Mouse (Mus musculus): ENCODE measurements around the gene Tle4.

The Tle4 gene

DNA sequence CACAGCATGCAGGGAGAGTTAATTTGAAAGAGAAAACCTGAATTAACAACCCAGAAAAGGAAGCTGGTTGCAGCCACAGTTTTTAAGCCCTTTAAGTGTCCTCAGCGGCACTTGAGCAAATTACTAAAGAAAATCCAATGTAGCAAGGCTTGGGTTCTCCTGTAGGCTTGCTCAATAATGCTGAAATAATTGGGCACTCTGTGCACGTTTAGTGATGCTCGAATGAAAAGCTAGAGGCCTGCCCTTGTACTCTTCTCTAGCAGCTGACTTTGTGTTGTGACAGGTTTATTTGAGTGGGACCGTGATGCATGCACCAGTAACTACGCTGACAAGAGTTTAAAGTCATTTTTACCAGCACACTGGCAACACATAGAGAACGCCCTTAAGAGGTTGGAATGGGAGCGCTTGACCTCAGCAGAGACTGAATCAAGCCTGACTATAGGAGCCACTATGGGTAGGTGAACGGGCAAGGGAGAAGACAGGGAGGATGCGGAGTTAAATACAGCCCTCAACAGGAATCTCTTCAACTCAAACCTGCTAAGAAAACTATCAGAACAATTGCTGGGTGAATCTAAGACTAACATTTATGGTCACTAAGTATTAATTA is 79.3 kb downstream of the Tle4 start:
- DNase-seq, result peak; percentile 23

DNA sequence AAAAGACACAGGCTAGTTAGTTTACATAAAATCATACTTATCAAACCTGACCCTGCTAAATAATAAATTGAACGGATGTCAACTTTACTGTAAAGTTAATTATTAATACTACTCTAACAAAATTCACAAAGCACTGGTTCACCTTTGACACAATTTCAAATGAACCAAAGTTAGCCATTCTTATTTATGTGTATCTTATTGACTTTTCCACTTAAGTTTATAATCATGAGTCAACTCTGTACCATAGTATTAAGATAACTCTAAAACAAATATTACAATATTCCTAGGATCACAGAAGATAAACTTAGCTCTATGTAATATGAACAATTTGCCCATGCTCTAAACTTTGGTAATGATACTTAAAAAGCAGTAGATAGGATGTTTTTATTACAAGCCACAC is 81.4 kb downstream of the Tle4 start:
- no peak for DNase-seq

DNA sequence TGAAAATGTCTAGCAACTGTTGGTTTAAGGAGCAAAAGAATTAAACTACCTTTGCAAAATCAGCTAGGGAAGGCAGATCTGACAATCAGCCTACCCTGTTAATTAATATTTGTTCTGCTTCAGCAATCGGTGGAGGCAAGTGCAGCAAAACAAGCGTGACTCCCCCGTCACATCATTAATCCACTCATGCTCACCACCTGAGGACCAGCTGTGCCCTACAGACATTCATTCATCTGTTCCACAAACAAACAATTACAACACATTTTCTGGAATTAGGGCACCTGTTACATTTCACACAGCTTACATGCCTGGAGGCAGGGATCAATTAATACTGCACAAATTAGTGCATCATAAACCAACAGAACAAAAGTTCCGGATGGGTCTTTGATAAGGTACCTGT is 89.0 kb downstream of the Tle4 start:
- no peak for DNase-seq

DNA sequence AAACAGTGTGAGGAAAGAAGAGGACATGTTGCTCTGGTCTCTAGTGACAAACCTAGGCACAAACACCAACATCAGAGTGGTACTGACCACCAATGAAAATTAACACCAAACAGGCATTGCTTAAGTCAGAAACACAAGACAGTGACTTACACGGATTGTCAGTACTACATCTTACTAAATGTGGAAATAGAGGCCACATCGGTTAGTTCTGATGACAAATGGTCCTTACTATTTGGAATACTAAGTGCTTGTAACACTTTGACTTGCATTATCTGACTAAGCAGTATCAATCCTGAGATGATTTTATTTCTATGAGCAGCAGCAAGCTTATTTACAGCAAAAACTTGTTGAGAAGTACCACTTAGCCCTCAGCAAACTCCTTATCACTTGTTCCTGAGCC is 89.9 kb downstream of the Tle4 start:
- no peak for DNase-seq

DNA sequence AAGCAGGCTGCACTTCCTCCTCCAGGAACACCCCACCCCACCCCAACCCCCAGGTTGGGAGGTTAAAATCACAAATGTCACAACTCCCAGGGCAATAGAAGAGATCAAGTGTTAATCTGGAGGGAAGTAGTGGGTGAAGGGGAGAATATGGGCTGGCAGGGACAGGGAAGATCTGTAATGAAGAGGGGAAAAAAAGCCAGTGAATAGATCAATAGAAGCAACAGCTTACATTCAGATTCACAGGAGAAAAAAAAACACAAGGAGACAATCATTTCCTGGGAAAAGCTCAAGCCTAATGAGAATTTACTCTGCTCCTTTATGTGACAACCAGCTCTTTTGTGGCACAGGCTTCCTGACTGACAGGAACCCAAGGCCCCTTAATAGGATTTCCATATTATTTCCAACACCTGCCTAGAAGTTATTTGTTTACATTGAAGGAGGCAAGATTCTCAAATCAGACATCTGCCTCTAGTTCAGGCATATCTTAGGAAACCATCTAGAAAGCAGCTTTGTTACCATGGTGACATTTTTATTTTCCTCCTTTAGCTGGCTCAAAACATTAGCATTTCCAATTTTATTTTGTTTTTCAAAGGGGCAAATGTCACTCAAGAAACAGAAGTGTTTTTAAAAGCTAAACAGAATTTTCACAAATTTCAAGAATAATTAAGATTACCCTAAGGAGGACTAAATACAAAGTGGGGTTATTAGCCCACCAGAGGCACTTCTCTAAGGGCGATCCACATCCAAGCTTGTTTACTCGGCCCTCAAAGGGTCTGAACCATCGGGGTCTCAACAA is 90.8 kb downstream of the Tle4 start:
- DNase-seq, result peak; percentile 44

DNA sequence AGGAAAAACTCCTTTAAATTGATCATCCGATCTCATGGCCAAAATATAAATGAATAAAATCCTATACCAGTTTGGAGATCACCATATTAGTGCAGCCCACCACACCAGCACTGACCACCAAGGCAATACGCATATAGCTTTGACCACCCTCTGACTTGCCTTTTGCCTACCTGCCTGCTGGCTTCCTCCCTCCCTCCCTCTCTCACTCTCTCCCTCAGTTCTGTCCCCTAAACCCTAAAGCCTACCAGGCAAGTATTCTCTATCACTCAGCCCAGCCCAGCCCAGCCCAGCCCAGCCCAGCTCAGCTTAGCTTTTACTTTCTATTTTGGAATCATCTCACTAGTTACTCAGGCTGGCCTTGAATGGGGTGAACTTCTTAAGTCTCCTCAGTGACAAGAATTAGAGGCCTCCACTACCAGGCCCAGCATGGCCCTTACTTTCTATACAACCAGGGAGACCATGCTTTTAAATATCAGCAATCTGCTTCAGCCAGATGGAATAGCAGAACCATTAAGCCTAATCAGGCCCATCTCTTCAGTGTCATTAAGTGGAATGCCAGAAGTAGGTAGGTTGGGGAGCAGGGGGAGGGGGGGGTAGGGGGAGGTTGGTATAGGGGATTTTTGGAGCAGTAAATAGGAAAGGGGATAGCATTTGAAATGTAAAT is 91.8 kb downstream of the Tle4 start:
- no peak for DNase-seq

DNA sequence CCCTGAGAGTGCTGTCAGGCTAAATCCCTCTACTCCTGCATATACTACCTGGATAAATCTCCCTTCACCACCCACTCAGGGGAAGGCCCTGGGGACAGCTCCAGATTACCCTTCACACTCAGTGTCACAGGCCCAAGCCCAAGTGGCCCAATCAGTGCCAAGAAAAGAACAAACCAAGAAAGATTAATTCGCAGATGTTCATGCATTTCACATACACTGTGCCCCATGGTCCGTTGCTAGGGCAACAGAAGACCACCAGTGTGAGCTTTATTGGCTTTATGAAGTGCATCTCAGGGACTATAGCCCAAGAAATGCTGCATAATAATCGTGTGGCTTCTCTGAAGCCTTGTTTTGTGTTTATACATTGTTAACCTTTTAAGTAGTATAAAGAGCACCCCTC is 92.5 kb downstream of the Tle4 start:
- peak; percentile 27 for DNase-seq

DNA sequence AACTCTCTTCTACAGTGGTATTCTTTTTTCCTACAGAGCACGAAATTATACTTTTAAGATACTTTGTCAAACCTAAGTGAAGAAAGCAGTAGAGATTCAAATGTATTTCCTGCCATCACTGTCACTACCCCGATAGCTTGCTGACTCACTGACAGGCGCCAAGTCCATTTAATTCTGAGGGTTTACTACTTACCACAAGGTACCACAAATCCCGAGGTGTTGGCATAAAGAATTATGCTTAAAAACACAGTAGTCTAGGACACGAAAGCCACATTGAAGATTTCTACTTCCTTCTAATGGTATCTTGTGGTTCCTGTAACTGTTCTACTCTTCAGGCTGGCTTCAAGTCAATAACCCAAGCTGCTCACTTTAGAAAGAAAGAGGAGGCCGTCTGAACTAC is 94.0 kb downstream of the Tle4 start:
- no peak for DNase-seq

DNA sequence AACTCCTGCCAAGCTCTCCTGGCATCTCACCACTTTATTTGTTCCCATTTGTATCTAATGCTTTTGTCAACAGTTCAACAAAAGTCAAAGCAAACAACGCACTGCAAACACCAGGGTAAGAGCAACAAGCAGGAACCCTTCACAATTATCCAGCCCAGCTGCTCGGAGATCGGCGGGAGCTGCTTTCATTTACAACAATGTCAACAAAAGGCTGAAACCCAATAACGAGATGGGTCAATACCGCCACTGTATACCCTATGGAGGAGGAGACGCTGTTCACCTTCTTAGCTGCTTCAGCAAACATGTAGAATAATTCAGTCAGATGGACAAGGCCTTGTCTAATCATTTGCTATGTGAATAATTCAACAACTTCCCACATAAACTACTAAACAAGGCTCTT is 95.6 kb downstream of the Tle4 start:
- no peak for DNase-seq

DNA sequence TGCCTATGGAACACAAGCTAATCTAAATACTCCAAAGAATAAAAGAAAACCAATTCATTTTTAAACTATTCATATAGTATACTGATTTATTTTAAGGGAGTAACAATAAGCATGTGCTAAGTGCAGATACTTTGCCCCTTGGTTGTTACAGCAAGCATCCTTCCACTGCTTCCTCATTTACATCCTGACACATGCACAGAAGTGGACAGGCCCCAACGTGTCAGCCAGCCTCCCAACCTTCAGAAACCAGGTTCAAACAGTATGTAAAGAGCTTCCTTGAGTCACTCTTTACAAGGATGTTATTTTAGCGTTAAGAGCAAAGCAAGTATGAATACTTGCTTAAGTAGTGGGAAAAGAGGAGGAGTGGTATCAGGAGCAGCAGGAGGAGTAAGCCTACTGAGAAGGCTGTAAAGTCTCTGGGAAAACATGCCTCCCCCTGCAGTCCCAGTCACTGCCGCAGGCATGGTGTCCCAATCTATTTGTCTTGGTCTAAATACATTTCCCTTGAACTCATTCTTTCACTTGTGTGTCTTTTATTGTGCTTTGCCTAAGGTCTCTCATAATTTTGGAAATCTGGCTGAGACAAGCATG is 97.9 kb downstream of the Tle4 start:
- no peak for DNase-seq

DNA sequence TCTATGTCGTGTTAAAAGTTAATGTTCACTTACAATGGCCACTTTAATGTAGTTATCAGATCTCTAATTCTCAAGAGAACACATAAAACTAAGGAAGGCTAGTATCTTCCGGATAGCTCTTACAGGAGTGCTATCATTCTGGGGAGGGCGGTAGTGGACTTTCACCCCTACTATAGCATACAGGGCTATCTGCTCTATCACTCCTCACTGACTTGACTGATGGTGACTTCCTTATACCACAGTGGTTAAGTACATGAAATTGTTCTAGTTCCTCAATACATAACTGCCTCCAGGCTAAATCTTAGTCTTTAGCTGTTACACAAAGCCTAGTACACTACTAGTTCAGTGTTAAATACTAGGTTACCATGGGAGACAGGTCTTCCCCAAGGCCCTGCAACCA is 104.8 kb downstream of the Tle4 start:
- DNase-seq, result no peak

DNA sequence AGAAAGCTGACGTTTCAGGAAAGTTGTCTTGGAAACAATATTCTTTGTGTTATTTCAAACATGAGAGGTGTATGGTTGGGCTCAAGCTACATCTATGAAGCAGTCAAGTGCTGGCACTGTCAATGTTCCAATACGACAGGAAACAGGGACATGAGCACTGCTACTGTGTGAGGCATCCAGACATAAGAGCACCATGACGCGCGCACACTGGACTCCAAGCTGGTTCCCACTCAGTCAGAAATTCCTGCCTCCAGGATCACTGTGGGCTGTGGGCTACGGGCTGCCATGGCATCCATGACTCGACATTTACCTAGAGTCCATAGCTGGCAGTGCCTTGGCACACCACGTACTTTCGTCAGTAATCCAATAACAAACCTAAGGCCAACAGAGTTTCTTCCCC is 110.7 kb downstream of the Tle4 start:
- DNase-seq, result no peak

DNA sequence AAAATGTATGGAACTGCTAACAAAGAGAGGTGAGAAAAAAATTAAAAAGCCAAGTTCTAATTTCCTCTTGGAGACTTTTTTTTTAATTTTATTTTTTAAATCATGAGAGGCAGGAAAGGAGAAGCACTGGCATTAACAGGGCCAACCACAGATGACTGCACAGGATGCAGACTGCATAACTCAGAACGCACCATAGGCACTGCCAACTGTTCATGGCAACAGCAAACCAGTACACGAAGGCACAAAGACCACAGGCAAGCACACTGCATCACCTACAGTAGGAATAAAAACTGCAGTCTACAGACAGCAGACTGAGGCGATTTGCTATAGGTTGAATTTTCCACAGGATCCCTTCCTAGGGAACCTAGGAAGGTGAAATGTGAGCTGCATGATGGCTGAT is 112.7 kb downstream of the Tle4 start:
- DNase-seq, result no peak

DNA sequence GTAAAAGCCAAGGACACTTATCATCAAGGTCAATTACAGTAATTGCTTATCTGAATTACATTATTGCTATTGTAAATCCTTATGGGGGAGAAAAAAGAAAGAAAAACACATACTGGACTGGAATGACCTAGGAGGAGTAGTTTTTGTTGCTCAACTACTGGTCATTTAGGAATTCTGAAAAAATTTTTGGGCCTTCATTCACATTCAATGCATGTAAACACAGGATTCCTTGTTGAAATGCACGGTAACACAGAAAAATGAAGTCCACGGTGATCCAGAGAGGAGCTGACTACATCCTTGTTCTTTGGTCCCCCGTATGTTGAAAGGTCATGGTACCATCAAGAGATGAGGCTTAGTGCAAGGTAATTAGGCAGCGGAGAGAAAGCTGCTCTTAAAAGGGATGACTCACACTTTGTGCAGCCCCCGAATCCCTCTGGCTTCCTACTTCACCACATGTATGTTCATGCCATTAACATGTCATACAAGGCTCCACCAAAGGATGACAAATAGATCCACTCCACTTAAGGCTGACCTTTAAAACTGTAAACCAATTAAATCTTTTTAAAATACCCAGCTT is 115.2 kb downstream of the Tle4 start:
- no peak for DNase-seq

DNA sequence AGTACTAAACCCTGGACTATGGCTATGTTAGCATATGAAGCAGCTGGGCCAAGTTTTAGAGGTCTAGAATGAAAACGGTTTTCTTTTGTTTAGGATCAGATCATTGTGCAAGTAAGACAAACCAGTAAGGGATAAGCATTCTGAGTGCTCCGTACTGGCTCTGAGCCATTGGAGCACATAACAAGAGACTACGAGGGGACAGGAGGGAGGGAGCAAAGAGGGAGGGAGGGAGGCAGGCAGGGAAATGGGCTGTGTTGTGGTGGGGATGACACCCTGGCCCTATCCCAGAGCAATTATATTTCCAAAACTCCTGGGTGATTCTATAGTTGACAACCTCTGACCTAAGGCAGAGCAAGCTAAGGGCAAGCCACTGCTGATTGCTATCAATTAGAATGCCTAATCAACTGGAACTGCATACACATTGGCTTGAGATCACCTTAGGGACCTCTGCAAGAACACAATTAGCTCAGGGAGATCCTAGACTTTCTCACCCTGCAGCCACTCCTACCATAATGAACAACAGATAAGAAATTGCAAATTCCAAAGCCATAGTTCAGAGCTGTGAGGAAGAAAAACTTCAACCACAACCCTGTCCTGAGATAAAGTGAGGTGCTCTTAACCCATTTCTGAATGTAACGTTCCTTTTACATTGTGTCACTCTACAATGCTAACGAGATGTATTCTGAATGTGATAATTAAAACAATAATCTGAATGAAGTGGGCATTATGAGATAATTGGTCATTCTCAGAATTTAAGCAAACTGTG is 115.9 kb downstream of the Tle4 start:
- no peak for DNase-seq

DNA sequence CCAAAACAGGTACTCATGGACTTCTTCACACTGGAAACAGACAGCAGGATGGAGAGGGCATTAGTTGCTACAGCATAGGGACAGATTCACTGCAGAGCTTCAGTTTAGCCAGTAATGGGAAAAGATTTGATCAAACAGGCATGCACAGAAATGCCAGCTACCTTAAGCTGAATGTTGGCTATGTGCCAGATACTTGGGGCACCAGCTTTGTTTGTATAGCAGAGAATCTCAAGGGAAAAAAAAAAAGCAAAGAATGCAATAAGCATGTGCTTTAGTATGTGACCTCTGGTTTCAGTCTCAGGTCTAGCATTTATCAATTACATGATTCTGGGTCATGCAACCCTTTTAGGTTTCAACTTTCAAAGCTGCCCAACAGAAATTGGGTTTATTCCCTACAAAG is 118.1 kb downstream of the Tle4 start:
- no peak for DNase-seq

DNA sequence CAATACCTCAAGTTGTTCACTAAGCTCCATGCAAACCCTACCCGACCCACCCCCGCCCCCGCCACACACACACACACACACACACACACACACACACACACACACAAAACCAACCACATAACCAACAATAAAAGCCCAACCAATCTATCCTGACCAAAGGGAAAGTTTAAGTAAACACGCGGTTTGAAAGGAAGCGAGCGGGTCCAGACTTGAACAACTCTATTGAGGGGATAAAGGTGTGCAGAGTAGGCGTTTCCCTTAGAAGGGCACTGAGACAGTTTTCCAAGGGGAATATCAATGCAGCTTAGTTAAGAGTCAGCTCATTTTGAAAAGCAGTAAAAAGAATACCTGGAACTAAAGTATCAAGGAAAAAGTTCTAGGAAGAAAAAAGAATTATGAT is 128.5 kb downstream of the Tle4 start:
- DNase-seq, result no peak

DNA sequence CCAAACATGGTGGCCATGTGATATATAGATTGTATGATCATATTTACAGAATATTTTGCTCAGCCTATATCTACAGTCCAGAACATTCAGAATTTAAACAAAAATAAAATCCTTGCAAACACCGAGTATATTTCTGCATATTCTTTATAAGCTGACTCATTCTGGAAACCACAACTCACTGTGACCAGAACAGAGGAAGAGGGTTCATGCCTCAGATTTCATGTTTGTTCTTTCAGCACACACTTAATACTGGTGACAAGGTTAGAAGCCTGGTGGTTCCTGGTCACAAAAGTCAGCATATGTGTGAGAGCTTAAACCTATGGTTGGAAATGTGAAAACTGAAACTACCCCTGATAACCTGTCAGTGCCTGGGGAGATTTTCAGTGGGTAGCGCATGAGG is 129.1 kb downstream of the Tle4 start:
- no peak for DNase-seq

DNA sequence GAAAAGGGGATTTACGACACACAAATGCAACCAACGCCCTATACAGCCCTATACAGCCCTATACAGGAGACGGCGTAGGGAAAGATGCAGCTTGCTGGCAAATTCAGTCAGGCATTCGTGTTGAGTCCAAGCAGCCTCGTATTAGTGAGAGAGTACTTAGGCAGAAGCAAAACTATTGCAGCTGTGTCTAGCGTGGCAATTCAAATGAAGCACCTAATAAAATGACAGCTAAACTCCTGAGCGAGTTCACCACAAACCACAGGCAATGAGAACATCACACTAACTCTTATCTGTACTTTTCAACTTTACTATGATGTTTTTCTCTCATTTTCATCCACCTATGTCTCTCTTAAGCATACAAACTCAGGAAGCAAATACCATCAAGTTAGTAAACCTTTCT is 131.8 kb downstream of the Tle4 start:
- DNase-seq, result no peak

DNA sequence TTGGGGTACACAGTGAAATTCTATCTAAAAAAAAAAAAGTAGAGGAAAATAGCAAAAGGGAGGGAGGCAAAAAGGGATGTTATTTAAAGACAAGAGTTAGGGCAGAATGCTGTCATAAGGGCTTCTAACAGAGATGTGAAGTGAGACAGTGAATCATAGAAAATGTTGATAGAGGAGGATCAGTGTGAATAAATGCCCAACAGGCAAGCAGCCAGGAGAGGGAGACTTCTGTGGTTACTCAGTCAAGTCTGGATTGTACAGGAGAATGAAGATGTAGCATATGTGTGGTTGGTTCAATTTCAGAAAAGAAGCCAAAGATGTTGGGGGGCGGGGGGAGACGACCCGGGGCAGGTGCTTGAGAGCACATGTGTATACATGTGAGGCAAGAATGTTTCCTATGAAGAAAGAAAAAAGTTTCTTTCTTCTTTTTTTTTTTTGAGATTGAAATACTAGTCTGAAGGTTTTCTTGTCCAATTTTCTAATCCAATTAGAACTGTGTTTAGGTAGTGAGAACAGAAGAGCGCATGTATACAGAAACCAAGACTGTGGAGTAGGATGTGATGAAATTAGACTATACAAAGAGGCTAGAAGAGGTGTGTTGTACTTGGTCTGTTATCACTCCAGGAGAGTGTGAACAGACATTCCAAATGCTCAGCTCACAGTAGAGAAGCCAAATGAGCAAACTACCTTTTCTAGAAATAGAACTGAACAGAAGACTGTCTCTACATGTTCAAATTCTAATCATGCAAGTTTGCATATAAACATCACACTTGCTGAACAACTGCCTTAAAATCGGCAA is 134.4 kb downstream of the Tle4 start:
- no peak for DNase-seq

DNA sequence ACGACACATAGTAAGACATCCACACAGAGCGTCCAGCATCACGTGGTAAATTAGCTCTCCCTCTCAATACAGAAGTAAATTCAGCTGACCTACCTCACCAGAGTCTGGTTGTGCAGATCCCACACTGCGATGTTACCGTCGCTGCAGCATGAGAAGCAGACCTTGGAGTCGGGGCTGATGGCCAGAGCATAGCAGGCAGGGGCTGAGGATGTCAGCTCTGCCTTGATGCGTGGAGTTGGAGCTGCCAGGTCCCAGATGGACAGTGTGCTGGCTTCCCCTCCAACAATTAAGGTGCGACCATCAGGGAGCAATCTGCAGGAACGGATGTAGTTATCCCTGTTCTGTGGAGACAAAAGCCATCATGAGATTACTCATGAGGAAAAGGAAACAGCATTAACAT is 144.4 kb downstream of the Tle4 start:
- DNase-seq, result no peak

DNA sequence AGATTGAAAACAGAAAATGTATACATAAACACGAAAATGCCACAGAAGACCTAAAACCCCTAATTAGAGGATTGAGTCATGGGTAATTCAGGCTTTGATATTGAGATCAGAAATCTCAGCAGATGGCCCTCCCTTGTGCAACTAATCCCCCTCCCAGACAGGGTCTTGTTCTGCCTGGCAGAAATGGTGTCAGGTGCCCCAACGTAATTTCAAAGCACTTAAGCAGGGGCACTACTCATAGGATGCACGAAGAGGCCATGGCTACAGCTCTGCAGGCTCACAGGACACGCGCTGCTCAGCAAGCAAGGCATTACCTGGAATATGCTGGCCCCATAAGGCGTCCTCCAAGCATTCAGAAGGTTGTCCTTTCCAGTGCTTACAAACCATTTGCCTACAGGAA is 146.5 kb downstream of the Tle4 start:
- no peak for DNase-seq
